Mouse (Mus musculus) liver, postnatal 0 days (tissue): ENCODE results near the gene Zkscan5. TPM values are rescaled to one million over a fixed set of nuclear protein-coding genes. Genes with fewer than 3 reads are reported as not detected.
A peak's percentile ranks its signal among the peaks of the same experiment; 100 is the strongest.
"Not testable (repeated sequence)": the region's sequence is repeated elsewhere in the genome, so short reads cannot be mapped to it uniquely, and the experiment has no call there.

Source experiments
- ATAC-seq: fragments of 200-750 bp; cut with Nextera tagmentation; 2 replicates; pipeline ENCODE4 v1.8.0; 2017; ENCODE audit warnings: mild to moderate bottlenecking, moderate library complexity
- DNase-seq: peaks from one replicate; pipeline ENCODE4 v3.0.0-alpha.2; 2016
- H3K27ac ChIP-seq: fragments of 300-500 bp; sonication (generic); 2 replicates; pipeline ENCODE4 v1.5.1; 2014; ENCODE audit warnings: antibody characterized with exemption, moderate library complexity, mild to moderate bottlenecking, low read depth
- H3K27me3 ChIP-seq: fragments of 300-500 bp; sonication (generic); 2 replicates; pipeline ENCODE4 v1.6.1; 2014; ENCODE audit warnings: low read length, control low read depth, mixed read lengths; ENCODE audit not compliant: insufficient read depth
- H3K36me3 ChIP-seq: fragments of 300-500 bp; sonication (generic); replicated peaks from 2 replicates; pipeline ENCODE4 v1.6.1; 2014; ENCODE audit warnings: mild to moderate bottlenecking, control low read depth, low read length, moderate library complexity, mixed read lengths; ENCODE audit not compliant: insufficient read depth
- H3K4me1 ChIP-seq: fragments of 300-500 bp; sonication (generic); 2 replicates; pipeline ENCODE4 v1.6.1; 2014; ENCODE audit warnings: antibody characterized with exemption, mild to moderate bottlenecking, control low read depth; ENCODE audit not compliant: insufficient read depth
- H3K4me2 ChIP-seq: fragments of 300-500 bp; sonication (generic); 2 replicates; pipeline ENCODE4 v1.6.1; 2014; ENCODE audit warnings: low read depth, mild to moderate bottlenecking, low read length, moderate library complexity, mixed read lengths
- H3K4me3 ChIP-seq: fragments of 300-500 bp; sonication (generic); 2 replicates; pipeline ENCODE4 v1.5.1; 2014; ENCODE audit warnings: low read depth, low read length
- H3K9ac ChIP-seq: fragments of 300-500 bp; sonication (generic); replicated peaks from 2 replicates; pipeline ENCODE4 v1.6.1; 2014; ENCODE audit warnings: mild to moderate bottlenecking, moderate library complexity
- H3K9me3 ChIP-seq: fragments of 300-500 bp; sonication (generic); 2 replicates; pipeline ENCODE4 v1.6.1; 2016; ENCODE audit warnings: mild to moderate bottlenecking, control low read depth, low read length, mixed read lengths
- CTCF ChIP-seq: sonication (generic); IDR thresholded peaks from 2 replicates; pipeline ENCODE4 v1.5.1; 2016; ENCODE audit warnings: antibody characterized with exemption, low read depth
- EP300 ChIP-seq: IDR thresholded peaks from 2 replicates; pipeline ENCODE4 v1.6.1; 2016; ENCODE audit warnings: antibody characterized with exemption, low read depth, mild to moderate bottlenecking
- WGBS: fragments of 180-500 bp; shearing (Covaris S2); extraction: QIAGEN DNeasy Blood & Tissue Kit; methylation state at CpG from one replicate; pipeline ENCODE4 v1.1.7; 2014; ENCODE audit not compliant: insufficient replicate concordance; 5-methylcytosine and 5-hydroxymethylcytosine counted together
- polyA plus RNA-seq: library from polyadenylated mRNA; unstranded; fragments of >200 nt; fragmentation: Nextera tagmentation; extraction: Ambion mirVana; gene quantifications from 2 replicates; pipeline ENCODE4 v1.2.1, GENCODE M21; 2015

Zkscan5 gene
- polyA plus RNA-seq, 1 experiment from 2014 or later: 3.8 TPM

DNA sequence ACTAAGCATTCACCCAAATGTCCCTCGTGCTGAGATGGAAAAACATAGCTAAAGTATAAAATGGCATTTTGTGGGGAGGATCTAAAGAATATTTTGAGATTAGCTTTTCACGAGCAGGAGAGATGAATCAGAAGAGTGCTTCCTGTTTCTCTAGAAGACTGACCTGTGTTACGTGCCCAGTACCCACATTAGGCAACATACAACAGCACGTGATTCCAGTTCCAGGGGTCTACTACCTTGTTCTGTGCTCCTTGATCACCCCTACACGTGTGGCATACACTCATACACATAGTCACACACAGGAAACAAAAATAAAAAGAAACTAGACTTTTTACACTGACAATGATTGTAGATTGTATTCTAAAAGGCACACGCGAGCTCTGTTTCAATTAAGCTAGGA lies 4.0 kb upstream of the Zkscan5 start:
- peak overlapping the region; percentile 94; the same call in 1 of the 2 replicates for H3K9ac ChIP-seq
- H3K27me3 ChIP-seq: no peaks in the 10 kb centered on the region
- H3K4me1 ChIP-seq: peaks cover 14% of the 10 kb centered on the region
- peaks cover 18% of the 10 kb centered on the region for H3K36me3 ChIP-seq
- DNase-seq (no peak), ATAC-seq (no peak)
- TF ChIP-seq EP300 (no peak), CTCF (no peak)
- H3K9me3 ChIP-seq: no peaks in the 10 kb centered on the region
- H3K4me2 ChIP-seq: peak overlapping the region; percentile 85
- 63% methylated on average over 7 of the region's 7 CpGs for WGBS
- peak overlapping the region; percentile 89 for H3K4me3 ChIP-seq
- no peak overlapping the region for H3K27ac ChIP-seq

DNA sequence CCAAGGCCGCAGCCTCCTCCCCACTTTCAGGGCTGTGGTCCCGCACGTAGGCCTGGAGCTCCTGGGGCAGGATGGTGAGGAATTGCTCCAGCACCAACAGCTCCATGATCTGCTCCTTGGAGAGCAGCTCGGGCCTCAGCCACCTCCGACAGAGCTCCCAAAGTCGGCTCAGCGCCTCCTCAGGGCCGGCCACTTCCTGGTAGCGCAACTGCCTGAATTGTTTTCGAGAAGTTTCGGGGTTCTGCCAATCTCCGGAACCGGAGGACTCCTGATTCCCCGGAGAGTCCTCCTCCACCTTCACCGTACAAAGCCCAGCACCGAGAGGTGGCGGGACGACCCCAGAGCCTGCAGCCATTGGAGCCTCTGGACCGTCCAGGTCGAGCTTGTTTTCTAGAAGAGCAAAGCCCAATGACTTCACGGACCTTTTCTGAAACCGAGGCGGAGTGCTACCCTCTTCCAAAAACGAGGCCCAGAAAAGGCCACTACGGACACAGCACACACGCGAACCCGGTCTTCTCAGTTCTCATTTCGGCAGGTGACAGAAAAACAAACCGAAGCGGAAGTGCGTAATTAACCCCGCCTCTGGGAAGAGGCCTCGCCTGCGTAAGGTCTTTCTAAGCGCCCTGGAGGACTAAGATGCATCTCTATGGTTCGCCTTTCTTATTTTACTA lies 2.9 kb upstream of the Zkscan5 start, which contains the start of gene Zkscan14:
Zkscan14 (minus strand) TSS at position 548 of the 671 bp plus-strand sequence.
- peak within 1 kb of the TSS; percentile 95 for H3K27ac ChIP-seq
- H3K9ac ChIP-seq: peak within 1 kb of the TSS; percentile 94
- peaks cover 8% of the 10 kb centered on the region for H3K36me3 ChIP-seq
- WGBS: under 1% methylated on average over 37 of the region's 37 CpGs
- DNase-seq (peak; percentile 87), ATAC-seq (peak; percentile 24)
- peak; percentile 7; the same call in 1 of the 2 replicates for TF ChIP-seq EP300
- no peak for TF ChIP-seq CTCF
- peak within 1 kb of the TSS; percentile 89 for H3K4me3 ChIP-seq
- peak within 1 kb of the TSS; percentile 85 for H3K4me2 ChIP-seq
- H3K4me1 ChIP-seq: peaks cover 20% of the 10 kb centered on the region
- H3K9me3 ChIP-seq: no peaks in the 10 kb centered on the region
- no peaks in the 10 kb centered on the region for H3K27me3 ChIP-seq

DNA sequence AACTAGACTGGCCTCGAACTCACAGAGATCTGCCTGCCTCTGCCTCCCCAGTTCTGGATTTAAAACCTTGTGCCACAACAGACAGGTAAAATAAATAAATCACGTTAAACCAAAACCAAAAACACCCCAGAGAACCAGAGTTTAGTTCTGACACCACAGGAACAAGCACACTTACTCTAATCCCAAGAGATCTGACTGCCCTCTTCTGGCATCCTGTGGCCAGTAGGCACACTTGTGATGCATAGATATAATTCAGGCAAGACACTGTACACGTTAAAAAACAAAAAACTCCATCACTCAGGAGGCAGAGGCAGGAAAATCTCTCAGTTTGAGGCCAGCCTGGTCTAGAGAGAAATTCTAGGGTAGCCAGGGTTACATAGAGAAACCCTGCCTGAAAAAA lies 1.9 kb upstream of the Zkscan5 start:
- H3K4me1 ChIP-seq: peaks cover 20% of the 10 kb centered on the region
- no peak overlapping the region for H3K4me2 ChIP-seq
- H3K27me3 ChIP-seq: no peaks in the 10 kb centered on the region
- no peak for DNase-seq
- H3K36me3 ChIP-seq: peaks cover 6% of the 10 kb centered on the region
- H3K4me3 ChIP-seq: no peak overlapping the region
- H3K27ac ChIP-seq: no peak overlapping the region
- H3K9ac ChIP-seq: no peak overlapping the region
- no peaks in the 10 kb centered on the region for H3K9me3 ChIP-seq
- ATAC-seq: no peak
- TF ChIP-seq EP300 (no peak), CTCF (no peak)
- WGBS: 44% methylated on average over 3 of the region's 3 CpGs

DNA sequence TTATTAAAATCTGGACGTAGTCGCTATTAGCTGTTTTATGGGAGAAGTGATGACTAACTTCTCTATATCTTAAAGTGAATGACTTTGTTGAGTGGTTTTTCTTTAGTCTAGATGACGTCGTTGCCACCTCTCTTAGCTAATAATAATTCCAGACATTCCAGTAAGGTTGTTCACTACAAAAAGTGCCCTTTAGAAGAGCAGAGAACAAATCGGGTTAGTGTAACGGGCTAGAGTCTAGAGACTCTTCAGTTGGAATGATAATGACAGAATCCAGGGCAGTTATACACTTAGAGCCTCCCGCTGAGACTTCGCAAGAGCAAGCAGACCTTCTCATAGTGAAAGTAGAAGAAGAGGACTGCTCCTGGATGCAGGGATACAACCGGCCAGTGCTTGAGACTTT lies 679 bp downstream of the Zkscan5 start:
- Histone ChIP-seq H3K4me3 (peak overlapping the region; percentile 72), H3K4me1 (peaks cover 18% of the 10 kb centered on the region), H3K9ac (peak overlapping the region; percentile 72), H3K4me2 (peak overlapping the region; percentile 87), H3K27ac (peak overlapping the region; percentile 92), H3K9me3 (no peaks in the 10 kb centered on the region), H3K27me3 (no peaks in the 10 kb centered on the region), H3K36me3 (peaks cover 10% of the 10 kb centered on the region)
- DNase-seq: no peak
- TF ChIP-seq CTCF: no peak
- no peak for TF ChIP-seq EP300
- no peak for ATAC-seq
- WGBS: 15% methylated on average over 9 of the region's 9 CpGs

DNA sequence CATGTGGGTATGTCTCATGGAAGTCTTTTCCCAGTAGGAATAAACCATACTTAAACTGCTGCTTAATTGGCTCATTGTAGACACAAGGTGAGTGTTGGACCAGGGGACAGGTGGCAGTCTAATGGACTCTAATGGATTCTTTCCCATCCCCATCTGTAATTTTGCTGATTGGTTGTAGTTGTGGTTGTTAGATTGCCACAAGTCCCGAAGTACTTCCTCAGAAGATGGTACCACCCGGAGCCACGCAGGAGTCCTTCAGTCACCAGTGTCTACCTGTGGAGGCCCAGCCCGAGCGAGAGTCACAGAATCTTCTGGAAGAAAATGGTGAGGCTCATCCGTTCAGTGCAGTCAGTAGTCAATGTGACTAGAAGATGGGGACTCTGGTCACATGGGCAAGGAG lies 3.0 kb downstream of the Zkscan5 start:
- TF ChIP-seq EP300 (no peak), CTCF (no peak)
- no peaks in the 10 kb centered on the region for H3K27me3 ChIP-seq
- no peaks in the 10 kb centered on the region for H3K9me3 ChIP-seq
- peaks cover 22% of the 10 kb centered on the region for H3K36me3 ChIP-seq
- no peak overlapping the region for H3K4me3 ChIP-seq
- no peak overlapping the region for H3K27ac ChIP-seq
- WGBS: 85% methylated on average over 6 of the region's 6 CpGs
- H3K9ac ChIP-seq: no peak overlapping the region
- ATAC-seq: no peak
- no peak for DNase-seq
- H3K4me2 ChIP-seq: no peak overlapping the region
- H3K4me1 ChIP-seq: peaks cover 9% of the 10 kb centered on the region; the same call in 1 of the 2 replicates

DNA sequence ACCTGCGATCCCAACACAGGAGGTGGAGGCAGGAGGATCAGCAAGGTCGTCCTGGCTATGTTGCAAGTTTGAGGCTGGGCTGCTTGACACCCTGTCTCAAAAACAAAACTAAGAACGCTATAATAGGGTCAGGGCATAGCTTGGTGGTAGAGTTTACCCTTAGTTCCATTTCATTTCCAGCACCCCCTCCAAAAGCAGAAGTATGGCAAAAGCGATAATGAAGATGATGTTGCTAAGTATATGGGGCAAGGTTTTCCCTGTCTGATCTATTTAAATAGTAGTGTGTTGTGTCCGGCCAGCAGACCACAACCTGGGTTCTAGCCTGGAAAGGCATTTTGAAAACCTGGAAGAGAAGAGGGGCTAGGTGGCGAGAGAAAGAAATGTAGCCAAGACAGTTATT lies 3.6 kb downstream of the Zkscan5 start:
- 77% methylated on average over 5 of the region's 6 CpGs for WGBS
- ATAC-seq: no peak
- H3K27me3 ChIP-seq: no peaks in the 10 kb centered on the region
- no peak overlapping the region for H3K4me3 ChIP-seq
- H3K4me1 ChIP-seq: peaks cover 9% of the 10 kb centered on the region; the same call in 1 of the 2 replicates
- H3K27ac ChIP-seq: no peak overlapping the region
- no peak for TF ChIP-seq EP300
- TF ChIP-seq CTCF: no peak
- peaks cover 28% of the 10 kb centered on the region for H3K36me3 ChIP-seq
- no peak overlapping the region for H3K9ac ChIP-seq
- H3K9me3 ChIP-seq: no peaks in the 10 kb centered on the region
- DNase-seq: no peak
- no peak overlapping the region for H3K4me2 ChIP-seq

DNA sequence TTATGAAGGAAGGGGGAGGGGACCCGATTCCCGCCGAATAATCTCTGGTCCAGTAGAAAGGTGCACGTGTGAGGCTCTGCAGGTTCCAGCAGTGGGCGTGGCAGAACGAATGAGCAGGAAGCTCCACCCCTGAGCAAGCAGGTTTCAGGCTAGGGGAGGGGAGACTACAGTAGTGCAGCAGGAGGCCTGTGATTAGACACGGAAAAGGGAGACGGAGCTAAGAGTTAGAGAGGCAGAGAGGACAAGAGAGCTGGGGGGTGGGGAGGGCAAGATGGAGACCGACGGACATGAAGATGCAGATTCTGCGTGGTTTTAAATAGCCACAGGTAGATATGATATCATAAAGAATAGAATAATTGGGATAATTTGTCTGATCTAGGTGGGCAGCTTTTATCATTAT lies 4.0 kb downstream of the Zkscan5 start:
- H3K4me2 ChIP-seq, H3K4me1 ChIP-seq, ATAC-seq, H3K9ac ChIP-seq, H3K27me3 ChIP-seq, DNase-seq, H3K4me3 ChIP-seq, H3K27ac ChIP-seq, H3K9me3 ChIP-seq: not testable (repeated sequence)
- 72% methylated on average over 8 of the region's 11 CpGs for WGBS
- peaks cover 31% of the 10 kb centered on the region for H3K36me3 ChIP-seq
